Mouse (Mus musculus) right cerebral cortex, postnatal 36 days (tissue): Measurements from ENCODE around the gene Adh6b.
"Not testable (repeated sequence)": the region's sequence is repeated elsewhere in the genome, so short reads cannot be mapped to it uniquely, and the experiment has no call there.

Experiments
- DNase-seq, 2 experiments: peaks; one replicate each; pipeline ENCODE4 v3.0.0; 2022; ENCODE audit warnings: low spot score in 2 of 2, mixed read lengths in 1 of 2

Gene Adh6b

DNA sequence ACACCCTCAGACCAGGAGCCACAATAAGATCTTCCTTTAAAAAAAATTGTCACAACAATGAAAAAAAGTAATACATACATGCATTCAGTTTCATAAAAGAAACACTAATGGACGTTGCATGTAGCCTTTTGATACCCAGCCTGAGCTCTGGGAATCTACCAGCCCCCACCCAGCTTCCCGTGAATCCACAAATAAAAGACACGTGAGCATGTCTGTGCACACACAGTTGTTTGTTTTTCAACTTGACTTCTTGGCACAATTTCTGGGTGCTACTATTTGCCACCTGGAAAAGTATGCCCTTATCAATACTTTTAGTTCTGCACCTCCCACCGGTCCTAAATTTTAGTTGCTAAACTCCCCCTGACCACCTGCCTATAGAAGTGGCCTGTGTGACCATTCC is 19.1 kb downstream of the Adh6b start:
- no peak for DNase-seq

DNA sequence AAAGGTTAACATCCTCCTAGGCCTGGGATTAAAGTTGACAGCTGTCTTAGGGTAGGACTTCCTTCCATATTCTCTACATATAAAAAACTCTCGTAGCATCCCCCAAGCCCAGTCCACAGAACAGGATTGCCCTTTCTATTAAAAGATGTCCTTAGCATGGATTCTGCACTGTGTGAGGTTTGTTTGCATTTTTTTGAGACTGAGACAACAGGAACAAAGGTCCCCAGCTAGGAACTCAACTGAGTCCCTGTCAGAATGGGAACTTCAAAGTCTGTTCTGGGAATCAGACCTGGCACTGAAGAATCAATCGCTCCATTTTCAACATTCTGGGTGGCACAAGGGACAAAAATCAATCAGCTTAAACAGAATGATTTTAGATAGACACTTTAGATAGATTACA is 21.3 kb downstream of the Adh6b start:
- no peak for DNase-seq

- no peak for DNase-seq
Measured at GRCm38 (mm10) chr3:138366181-138366580, 24.6 kb downstream of the Adh6b start.

- DNase-seq: no peak
Measured at GRCm38 (mm10) chr3:138369546-138369945, 28.0 kb downstream of the Adh6b start.

DNA sequence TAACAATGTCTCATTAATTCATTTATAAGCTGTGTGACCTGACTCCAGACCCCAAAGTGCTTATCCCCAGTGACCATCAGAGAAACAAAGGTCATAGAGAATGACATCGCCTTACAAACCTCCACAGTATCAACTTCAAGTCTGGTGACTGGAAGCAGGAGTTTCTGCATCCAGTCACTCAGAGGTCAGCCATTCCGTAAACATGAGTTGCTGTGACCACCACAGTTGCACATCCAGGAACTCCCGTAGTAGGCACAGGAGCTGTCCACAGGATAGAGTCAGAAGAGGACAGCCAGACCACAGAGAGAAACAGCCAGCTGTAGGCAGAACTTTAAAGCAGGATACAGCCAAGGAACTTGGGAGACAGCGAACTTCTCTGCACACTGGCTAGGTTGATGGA is 28.7 kb downstream of the Adh6b start:
- not testable (repeated sequence) for DNase-seq

DNA sequence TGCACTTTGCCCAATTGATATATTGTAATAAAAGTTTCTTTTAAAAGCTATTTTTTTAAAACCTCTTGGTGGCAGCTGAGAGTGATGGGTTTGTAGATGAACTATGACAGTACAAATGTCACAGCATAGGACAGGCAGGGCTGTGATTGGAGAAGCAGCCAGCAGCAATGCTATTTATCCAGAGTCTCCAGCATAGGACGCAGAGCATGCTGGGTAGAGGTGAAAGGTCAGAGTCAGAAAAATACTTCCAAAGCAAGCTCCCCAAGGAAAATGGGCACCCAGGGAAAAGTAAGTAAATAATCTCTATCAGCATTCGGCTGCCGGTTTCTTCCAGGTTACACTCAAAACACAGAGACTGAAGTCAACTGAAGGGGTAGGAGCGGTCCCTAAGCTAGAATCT is 32.3 kb downstream of the Adh6b start:
- DNase-seq: no peak

GRCm38 (mm10) chr3:138375148-138375547 is 33.6 kb downstream of the Adh6b start:
- no peak for DNase-seq

- no peak for DNase-seq
Measured at GRCm38 (mm10) chr3:138381133-138381532, 39.6 kb downstream of the Adh6b start.

GRCm38 (mm10) chr3:138387155-138387554 is 45.6 kb downstream of the Adh6b start:
- no peak for DNase-seq

DNA sequence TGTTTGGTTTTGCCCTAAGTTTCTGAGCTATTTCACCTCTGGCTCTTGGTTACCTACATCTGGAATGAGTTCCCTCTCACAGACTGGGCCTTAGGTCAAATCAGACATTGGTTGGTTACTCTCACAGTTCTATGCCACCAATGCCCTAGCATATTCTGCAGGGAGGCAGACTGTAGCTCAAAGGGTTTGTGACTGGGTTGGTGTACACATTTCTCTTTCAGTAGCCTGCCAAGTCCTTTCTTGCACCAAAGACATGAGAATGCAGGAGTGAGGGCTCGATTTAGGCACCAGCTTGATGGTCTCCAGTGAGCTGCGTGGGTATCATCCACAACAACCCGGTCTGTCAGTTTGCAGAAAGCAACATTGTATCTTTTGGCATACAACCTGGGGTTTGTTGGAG is 63.3 kb downstream of the Adh6b start:
- no peak for DNase-seq

DNA sequence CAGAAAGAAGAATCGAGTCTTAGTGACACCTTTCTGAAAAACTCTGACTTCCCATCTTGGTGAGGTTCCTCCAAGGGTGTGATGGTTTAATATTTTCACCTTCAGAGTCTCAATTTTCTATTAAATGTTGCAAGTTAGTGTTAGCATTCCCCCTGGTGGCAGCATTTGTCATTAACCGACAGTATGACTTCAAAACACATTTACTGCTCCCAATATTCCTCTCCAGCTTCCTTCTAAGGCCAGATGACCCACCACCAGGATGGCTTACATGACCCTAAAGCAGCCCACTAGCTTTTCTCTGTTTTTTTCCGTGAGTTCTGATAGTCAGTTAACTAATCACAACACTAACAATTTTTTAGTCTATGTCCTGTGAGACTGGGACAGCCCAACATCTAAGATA is 63.8 kb downstream of the Adh6b start:
- peak; percentile 8 to 11 for DNase-seq

GRCm38 (mm10) chr3:138405840-138406239 is 64.3 kb downstream of the Adh6b start:
- DNase-seq: no peak

GRCm38 (mm10) chr3:138407920-138408319 is 66.3 kb downstream of the Adh6b start:
- DNase-seq: no peak
